Mouse (Mus musculus) splenic B cell, adult 2 months (primary cell): Measurements from ENCODE around the gene Phlda1.

Source experiments
- DNase-seq: peaks from one replicate; pipeline ENCODE4 v3.0.0-alpha.2; 2011; ENCODE audit warnings: low read depth, low spot score
- H3K27me3 ChIP-seq: 2 replicates; pipeline ENCODE4 v1.6.1; 2012; ENCODE audit warnings: mild to moderate bottlenecking, low read length, moderate library complexity, mixed read lengths; ENCODE audit not compliant: control insufficient read depth, poor library complexity, insufficient read depth, severe bottlenecking
- H3K36me3 ChIP-seq: 2 replicates; pipeline ENCODE4 v1.6.1; 2012; ENCODE audit warnings: mild to moderate bottlenecking, low read length, moderate library complexity, mixed read lengths; ENCODE audit not compliant: control insufficient read depth, poor library complexity, insufficient read depth, severe bottlenecking

Phlda1 gene

DNA sequence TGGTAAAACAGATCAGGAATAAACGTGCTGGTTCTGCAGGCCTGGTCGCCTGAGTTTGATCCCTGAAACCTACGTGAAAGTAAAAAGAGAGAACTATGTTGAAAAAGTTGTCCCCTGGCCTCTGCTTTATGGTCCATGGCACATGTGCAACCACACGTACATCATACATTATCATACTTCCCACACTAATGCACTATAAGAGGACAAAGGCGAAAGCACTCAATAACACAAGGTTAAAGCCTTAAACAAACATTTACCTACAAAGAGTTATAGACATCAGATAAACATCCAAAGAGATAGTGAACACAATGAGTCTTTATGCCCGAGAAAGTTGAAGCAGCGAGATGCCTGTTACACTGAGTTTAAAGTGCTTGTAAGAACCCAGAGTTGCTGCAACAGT lies 24.3 kb downstream of the Phlda1 start:
- Histone ChIP-seq H3K36me3 (no peaks in the 10 kb centered on the region), H3K27me3 (no peaks in the 10 kb centered on the region)
- DNase-seq: no peak

DNA sequence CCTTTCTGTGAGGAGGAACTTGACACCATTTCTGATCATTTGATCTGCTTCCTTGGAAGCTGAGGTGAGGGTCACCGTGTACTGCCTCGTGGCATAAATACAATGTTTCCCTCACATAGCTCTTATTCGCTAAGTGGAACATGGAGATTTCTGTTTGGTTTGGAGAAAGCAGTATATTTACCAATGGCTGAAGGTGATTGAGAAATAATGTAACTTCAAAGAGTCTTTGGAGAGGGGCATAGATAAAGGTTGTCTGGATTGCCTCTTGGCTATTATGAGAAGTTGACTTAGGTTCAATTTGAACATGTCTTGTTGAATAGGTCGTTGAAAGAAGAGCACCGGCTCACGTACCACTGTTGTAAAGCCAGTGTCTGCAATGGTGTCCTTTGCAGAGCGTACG lies 28.6 kb downstream of the Phlda1 start:
- no peaks in the 10 kb centered on the region for H3K36me3 ChIP-seq
- H3K27me3 ChIP-seq: no peaks in the 10 kb centered on the region
- DNase-seq: no peak

DNA sequence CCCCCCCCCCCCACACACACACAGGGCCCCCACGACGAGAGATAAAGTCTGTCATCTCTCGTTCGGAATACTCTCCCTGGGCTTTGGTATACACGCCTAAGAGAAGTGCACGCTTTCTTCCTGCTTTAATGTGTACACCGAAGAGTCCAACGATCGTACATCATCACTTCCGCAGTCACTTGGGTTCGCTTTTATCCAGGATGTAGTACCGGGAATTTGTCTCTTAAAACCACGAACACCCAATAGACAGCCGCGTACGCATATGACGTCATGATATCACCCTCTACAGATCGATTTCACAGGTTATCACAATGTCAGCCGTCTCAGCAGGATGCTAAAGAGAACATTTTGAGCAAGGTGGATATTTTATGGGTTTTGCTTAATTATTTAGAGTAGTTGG lies 31.3 kb downstream of the Phlda1 start:
- DNase-seq: no peak
- Histone ChIP-seq H3K27me3 (no peaks in the 10 kb centered on the region), H3K36me3 (no peaks in the 10 kb centered on the region)

DNA sequence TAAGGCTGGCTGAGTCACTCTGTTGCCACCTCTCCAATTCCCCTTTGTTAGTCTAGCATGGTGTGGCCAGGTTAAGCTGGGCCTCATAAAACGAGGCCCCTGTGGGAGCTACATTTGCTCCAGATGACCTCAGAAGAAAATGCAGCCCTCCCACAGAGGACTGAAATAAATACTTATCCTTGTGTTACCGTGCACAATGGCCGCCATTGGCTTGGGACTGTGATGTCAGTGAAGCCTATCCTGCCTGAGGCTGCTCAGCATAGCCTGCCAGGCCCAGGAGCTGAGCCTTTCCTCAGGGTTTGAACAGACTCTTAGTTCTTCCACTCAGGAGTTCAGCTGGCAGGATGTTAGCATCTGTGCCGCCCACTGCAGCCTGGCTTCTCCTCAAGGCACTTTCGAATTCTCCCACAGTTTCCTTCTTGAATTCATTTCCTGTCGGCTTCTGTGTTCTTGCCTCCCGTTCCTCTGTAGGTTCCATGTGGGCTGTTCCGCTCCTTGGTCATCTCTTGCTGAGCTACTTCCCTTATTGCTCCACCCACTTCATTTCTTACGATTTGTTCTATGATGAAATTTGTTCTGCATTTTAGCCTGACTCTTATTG lies 33.7 kb downstream of the Phlda1 start:
- no peaks in the 10 kb centered on the region for H3K36me3 ChIP-seq
- peak; percentile 54 for DNase-seq
- H3K27me3 ChIP-seq: no peaks in the 10 kb centered on the region

DNA sequence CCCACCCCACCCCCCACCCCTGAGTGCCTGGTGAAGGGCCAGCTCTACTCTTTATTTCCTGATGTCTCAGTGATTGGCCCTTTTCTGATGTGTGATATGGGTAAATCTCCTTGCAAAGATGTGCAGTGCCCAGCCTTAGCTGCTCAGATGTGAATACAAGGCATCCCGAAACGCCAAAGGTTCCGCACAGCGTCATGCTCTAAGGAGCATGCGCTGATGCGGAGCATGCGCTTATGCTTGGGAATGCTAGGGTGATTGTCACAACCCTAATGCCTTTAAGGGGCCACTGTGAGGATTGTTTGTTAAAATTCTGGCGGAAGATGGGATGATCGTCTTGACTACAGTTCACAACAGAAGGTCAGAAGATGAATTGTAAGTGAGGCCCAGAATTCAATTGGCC lies 34.6 kb downstream of the Phlda1 start:
- no peaks in the 10 kb centered on the region for H3K36me3 ChIP-seq
- no peak for DNase-seq
- H3K27me3 ChIP-seq: no peaks in the 10 kb centered on the region

DNA sequence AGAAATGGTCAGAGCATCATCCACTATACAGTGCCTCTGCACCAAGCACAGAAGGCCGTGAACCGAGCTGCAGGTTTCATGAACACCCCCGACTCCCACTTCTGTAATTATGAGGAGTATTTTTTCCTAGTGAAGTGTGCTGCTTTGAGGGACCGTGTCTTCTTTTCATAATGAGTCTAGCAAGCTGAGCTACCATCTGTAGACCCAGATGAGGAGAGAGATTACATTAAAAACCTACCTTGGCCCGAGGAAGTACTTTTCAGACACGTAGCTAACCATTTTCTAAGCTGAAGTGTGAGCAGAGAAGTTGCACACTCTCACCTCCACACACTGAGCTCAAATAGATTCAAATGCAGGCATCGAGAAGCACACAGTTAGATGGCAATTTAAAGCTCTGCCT lies 37.0 kb downstream of the Phlda1 start:
- H3K27me3 ChIP-seq: no peaks in the 10 kb centered on the region
- no peak for DNase-seq
- H3K36me3 ChIP-seq: no peaks in the 10 kb centered on the region

DNA sequence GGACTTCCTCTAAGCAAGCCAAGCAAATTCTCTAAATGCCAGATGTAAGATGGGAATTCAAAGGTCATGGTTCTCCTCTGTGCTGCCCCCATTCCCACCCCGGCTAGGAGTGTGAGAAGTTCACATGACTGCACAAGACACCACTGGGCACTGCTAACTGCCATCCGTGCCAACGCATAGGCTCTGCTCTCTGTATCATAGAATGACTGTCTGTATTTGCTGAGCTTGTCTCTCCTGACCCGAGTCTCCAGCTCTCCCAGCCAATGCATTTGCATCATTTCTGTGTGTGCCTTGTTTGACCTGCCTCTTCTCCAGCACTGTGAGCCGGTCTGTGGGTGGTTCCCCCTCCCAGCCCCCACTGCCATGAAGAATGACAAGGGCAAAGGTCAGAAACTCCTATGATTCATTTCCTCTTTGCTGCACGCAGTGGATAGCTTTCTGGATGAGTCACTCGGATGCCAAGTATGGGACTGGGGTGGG lies 37.7 kb downstream of the Phlda1 start:
- H3K36me3 ChIP-seq: no peaks in the 10 kb centered on the region
- DNase-seq: no peak
- H3K27me3 ChIP-seq: no peaks in the 10 kb centered on the region

DNA sequence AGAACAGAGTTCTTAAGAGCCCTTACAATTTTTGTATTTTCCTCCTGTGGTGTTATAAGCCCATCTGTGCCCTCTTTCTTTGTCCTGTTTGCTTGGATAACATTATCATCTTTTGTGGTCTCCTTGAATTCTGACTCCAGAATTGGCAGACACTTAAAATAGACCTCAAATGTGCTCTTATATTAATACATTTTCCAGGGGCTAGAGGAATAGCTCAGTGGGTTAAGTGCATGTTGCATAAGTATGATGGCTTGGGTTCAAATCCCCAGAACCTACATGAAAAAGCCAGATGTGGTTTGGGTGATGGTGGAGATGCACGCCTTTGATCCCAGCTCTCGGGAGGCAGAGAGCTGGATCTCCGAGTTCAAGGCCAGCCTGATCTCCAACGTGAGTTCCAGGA lies 38.2 kb downstream of the Phlda1 start:
- DNase-seq: no peak
- no peaks in the 10 kb centered on the region for H3K36me3 ChIP-seq
- H3K27me3 ChIP-seq: no peaks in the 10 kb centered on the region

DNA sequence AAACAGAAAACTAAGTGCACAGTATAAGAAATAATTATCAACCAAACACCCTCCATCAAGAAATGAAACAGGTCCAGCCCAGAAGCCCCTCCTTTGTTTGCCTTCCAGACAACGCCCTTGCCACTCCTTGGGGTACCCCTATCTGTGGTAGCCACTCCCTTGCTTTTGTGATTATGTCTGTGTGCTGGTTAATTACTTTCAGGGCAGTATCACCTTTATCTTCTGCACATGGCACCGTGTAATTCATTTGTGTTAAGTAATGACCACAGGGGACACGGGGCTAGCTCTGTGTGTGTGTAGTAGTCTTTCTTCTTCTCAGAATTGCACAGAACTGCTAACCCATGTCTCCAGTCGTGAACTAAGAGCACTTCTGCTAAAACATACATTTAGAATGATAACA lies 39.6 kb downstream of the Phlda1 start:
- Histone ChIP-seq H3K27me3 (no peaks in the 10 kb centered on the region), H3K36me3 (no peaks in the 10 kb centered on the region)
- DNase-seq: no peak

DNA sequence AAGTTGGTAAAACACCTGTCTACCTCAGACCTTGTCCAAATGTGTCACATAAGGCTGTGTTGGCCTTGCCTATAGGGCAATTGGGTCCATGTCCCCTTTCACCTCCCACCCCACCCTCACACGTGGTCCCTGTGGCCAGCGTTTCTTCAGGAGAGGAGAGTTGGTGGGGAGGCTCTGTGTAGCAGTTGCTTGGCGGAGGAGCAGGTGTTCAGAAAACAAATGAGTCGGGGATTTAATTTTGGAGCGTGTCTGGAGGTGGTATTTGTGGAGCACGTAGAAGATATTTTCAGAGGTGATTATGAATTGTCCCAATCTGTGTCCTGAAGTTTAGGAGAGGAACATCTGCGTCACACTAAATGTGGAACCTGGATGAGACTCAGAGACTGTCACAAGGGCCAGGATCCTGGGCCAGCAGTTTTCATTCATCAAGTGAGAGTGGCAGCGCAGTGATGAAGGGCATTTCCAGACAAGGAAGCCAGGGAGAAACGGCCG lies 41.8 kb downstream of the Phlda1 start:
- DNase-seq: no peak
- Histone ChIP-seq H3K27me3 (no peaks in the 10 kb centered on the region), H3K36me3 (no peaks in the 10 kb centered on the region)

DNA sequence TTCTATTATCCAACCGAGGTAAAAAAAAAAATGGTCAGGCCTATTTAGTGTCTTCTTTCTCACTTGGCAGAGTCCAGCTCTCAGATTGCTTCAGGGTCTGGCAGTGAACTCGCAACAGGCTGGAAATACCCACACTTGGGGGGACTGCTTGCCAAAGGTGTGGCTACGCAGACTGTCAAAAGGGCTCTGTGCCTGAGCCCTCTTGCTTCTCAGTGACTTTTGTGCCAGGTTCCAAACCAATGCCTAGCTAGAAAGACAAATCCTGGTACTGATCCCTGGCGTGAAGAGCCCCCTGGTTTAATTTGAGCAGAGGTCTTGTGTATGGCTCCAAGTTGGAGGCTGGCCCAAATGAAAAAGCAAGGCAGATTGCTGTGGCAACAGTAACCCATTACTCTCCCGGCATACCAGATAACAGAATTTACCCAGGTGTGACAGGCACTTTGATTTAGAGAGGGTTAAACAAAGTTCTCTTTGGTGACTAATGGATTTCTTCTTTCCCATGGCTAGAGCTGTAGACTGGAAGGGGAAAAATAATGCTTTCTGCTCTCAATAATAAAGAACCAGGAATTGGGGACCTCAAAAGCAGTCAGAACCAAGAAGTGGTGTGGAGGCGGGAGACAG lies 44.1 kb downstream of the Phlda1 start:
- Histone ChIP-seq H3K27me3 (no peaks in the 10 kb centered on the region), H3K36me3 (no peaks in the 10 kb centered on the region)
- no peak for DNase-seq

DNA sequence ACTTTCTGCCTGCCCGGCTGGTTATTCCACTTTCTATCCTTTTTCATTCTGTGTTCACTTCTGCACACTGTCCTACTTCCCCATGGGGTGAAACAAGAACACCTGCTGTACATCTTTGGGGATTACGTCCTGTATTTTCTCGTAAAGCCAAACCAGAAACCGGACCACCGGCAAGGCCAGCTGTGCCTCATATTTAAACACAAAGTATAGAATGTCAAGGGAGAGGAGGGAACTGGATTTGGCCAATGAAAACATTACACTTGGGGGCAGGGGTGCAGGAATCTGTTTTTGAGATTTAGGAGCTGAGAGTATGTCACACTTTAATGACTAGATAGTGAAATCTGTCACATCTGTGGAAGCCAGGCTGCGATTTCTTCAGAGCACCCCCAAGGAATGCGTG lies 47.6 kb downstream of the Phlda1 start:
- DNase-seq: no peak
- H3K27me3 ChIP-seq: no peaks in the 10 kb centered on the region
- H3K36me3 ChIP-seq: no peaks in the 10 kb centered on the region

DNA sequence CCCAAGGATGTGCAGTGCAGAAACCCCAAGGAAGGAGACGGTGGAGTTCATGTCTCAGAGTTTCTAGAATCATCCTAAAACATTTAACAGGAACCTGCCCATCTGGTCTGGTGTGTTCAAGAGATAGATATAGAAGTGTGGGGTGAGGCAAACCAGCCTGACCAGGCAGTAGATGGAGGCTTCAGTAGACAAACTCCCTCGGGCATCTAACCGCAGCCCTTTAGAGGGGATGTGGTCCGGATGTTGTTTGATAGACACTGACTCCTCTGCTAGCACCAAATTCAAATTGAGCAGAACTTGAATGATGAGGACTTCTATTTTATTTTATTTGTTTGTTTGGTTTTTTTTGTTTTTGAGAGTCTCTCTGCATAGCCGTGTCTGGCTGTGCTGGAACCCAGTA lies 48.6 kb downstream of the Phlda1 start:
- Histone ChIP-seq H3K27me3 (no peaks in the 10 kb centered on the region), H3K36me3 (no peaks in the 10 kb centered on the region)
- DNase-seq: peak; percentile 64

DNA sequence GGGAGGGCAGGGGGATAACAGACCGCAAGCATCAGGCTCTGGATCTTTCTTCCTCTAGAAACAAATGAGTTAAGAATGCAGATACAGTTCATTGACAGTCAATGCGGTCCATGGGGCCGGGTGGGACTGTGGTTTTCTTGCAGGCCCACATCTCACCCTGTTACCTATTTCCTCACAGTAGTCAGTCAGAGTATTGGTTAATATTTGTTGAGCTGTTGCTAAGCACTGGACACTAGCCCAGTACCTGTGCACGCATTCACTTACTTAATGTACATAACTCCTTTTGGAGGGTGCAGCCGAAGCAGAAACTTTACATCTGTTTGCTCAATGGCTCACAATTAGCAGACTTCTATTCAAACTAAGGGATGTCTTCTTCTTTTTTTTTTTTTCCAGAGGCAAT lies 52.1 kb downstream of the Phlda1 start:
- no peaks in the 10 kb centered on the region for H3K36me3 ChIP-seq
- no peaks in the 10 kb centered on the region for H3K27me3 ChIP-seq
- DNase-seq: no peak
